Mouse (Mus musculus): Measurements from ENCODE around the gene Lypd3. TPM values are rescaled to one million over a fixed set of nuclear protein-coding genes. Genes with fewer than 3 reads are reported as not detected.

The Lypd3 gene
- polyA plus RNA-seq, 2 experiments: 0.03 TPM; not detected in 1

- TF ChIP-seq EP300 (IDR thresholded peaks at IDR 0.05; ENCODE audit: low read depth): no peak
- Histone ChIP-seq H3K27me3 (ENCODE audit: control insufficient read depth, insufficient read depth, low read length) (no peaks in the 10 kb centered on the region), H3K4me3 (ENCODE audit: insufficient read depth in 1 of 2, low read depth in 2 of 2, low read length in 2 of 2) (no peak overlapping the region), H3K36me3 (replicated peaks; ENCODE audit: control insufficient read depth, insufficient read depth, low read depth) (no peaks in the 10 kb centered on the region), H3K27ac (no peak overlapping the region), H3K4me2 (ENCODE audit: low read depth) (no peak overlapping the region), H3K4me1 (replicated peaks; ENCODE audit: control insufficient read depth in 2 of 2, insufficient read depth in 2 of 2, low read length in 1 of 2) (no peaks in the 10 kb centered on the region), H3K9me3 (ENCODE audit: control insufficient read depth, low read length) (no peaks in the 10 kb centered on the region), H3K9ac (replicated peaks) (no peak overlapping the region)
- ATAC-seq (ENCODE audit: insufficient read depth) (no peak), DNase-seq (ENCODE audit: low read depth in 3 of 3, low spot score in 3 of 3) (no peak)
- WGBS (ENCODE audit: insufficient replicate concordance): 17% methylated on average over 7 of the region's 7 CpGs
Observed at GRCm38 (mm10) chr7:24644996-24645395, 8.6 kb downstream of the Lypd3 start.

GRCm38 (mm10) chr7:24646486-24646885, 10.1 kb downstream of the Lypd3 start:
- TF ChIP-seq EP300 (IDR thresholded peaks at IDR 0.05; ENCODE audit: low read depth) (no peak), CTCF (IDR thresholded peaks at IDR 0.05; ENCODE audit: low read depth) (no peak)
- no peak for ATAC-seq (ENCODE audit: insufficient read depth)
- no peaks in the 10 kb centered on the region for H3K27me3 ChIP-seq (ENCODE audit: control insufficient read depth, insufficient read depth, low read length)
- 59% methylated on average over 7 of the region's 7 CpGs for WGBS (ENCODE audit: insufficient replicate concordance)
- no peak overlapping the region for H3K9ac ChIP-seq (replicated peaks)
- no peak overlapping the region for H3K4me2 ChIP-seq (ENCODE audit: low read depth)
- no peak overlapping the region for H3K4me3 ChIP-seq (ENCODE audit: insufficient read depth in 1 of 2, low read depth in 2 of 2, low read length in 2 of 2)
- H3K36me3 ChIP-seq (replicated peaks; ENCODE audit: control insufficient read depth, insufficient read depth, low read depth): no peaks in the 10 kb centered on the region
- H3K9me3 ChIP-seq (ENCODE audit: control insufficient read depth, low read length): no peaks in the 10 kb centered on the region
- no peaks in the 10 kb centered on the region for H3K4me1 ChIP-seq (replicated peaks; ENCODE audit: control insufficient read depth in 2 of 2, insufficient read depth in 2 of 2, low read length in 1 of 2)
- no peak for DNase-seq (ENCODE audit: low read depth in 3 of 3, low spot score in 3 of 3)
- no peak overlapping the region for H3K27ac ChIP-seq

GRCm38 (mm10) chr7:24653681-24654080, 17.3 kb downstream of the Lypd3 start:
- Histone ChIP-seq H3K9me3 (ENCODE audit: control insufficient read depth, low read length) (no peaks in the 10 kb centered on the region), H3K27ac (no peak overlapping the region), H3K4me2 (ENCODE audit: low read depth) (no peak overlapping the region), H3K27me3 (ENCODE audit: control insufficient read depth, insufficient read depth, low read length) (no peaks in the 10 kb centered on the region), H3K9ac (replicated peaks) (no peak overlapping the region), H3K4me1 (replicated peaks; ENCODE audit: control insufficient read depth in 2 of 2, insufficient read depth in 2 of 2, low read length in 1 of 2) (peaks cover 0 to 3% of the 10 kb centered on the region in 2 experiments; a peak in 1 of 4 replicates), H3K4me3 (ENCODE audit: insufficient read depth in 1 of 2, low read depth in 2 of 2, low read length in 2 of 2) (no peak overlapping the region), H3K36me3 (replicated peaks; ENCODE audit: control insufficient read depth, insufficient read depth, low read depth) (no peaks in the 10 kb centered on the region)
- ATAC-seq (ENCODE audit: insufficient read depth): no peak
- 20% methylated on average over 7 of the region's 7 CpGs for WGBS (ENCODE audit: insufficient replicate concordance)
- peak in 2 of 3 experiments; percentile 15 to 32 for DNase-seq (ENCODE audit: low read depth in 3 of 3, low spot score in 3 of 3)
- TF ChIP-seq CTCF (IDR thresholded peaks at IDR 0.05; ENCODE audit: low read depth) (peak; percentile 94), EP300 (IDR thresholded peaks at IDR 0.05; ENCODE audit: low read depth) (no peak)

- peaks cover 0 to 4% of the 10 kb centered on the region in 2 experiments; a peak in 2 of 4 replicates for H3K4me1 ChIP-seq (replicated peaks; ENCODE audit: control insufficient read depth in 2 of 2, insufficient read depth in 2 of 2, low read length in 1 of 2)
- ATAC-seq (ENCODE audit: insufficient read depth): no peak
- no peaks in the 10 kb centered on the region for H3K36me3 ChIP-seq (replicated peaks; ENCODE audit: control insufficient read depth, insufficient read depth, low read depth)
- no peaks in the 10 kb centered on the region for H3K27me3 ChIP-seq (ENCODE audit: control insufficient read depth, insufficient read depth, low read length)
- 51% methylated on average over 12 of the region's 12 CpGs for WGBS (ENCODE audit: insufficient replicate concordance)
- no peak for DNase-seq (ENCODE audit: low read depth in 3 of 3, low spot score in 3 of 3)
- H3K9me3 ChIP-seq (ENCODE audit: control insufficient read depth, low read length): no peaks in the 10 kb centered on the region
- H3K27ac ChIP-seq: no peak overlapping the region
- H3K9ac ChIP-seq (replicated peaks): no peak overlapping the region
- no peak overlapping the region for H3K4me3 ChIP-seq (ENCODE audit: insufficient read depth in 1 of 2, low read depth in 2 of 2, low read length in 2 of 2)
- H3K4me2 ChIP-seq (ENCODE audit: low read depth): no peak overlapping the region
- TF ChIP-seq CTCF (IDR thresholded peaks at IDR 0.05; ENCODE audit: low read depth) (no peak), EP300 (IDR thresholded peaks at IDR 0.05; ENCODE audit: low read depth) (no peak)
Observed at GRCm38 (mm10) chr7:24659737-24660357, 23.5 kb downstream of the Lypd3 start.

- H3K4me2 ChIP-seq (ENCODE audit: low read depth): no peak overlapping the region; the same call in 1 of the 2 replicates
- H3K9me3 ChIP-seq (ENCODE audit: control insufficient read depth, low read length): no peaks in the 10 kb centered on the region
- H3K27ac ChIP-seq: no peak overlapping the region
- H3K4me1 ChIP-seq (replicated peaks; ENCODE audit: control insufficient read depth in 2 of 2, insufficient read depth in 2 of 2, low read length in 1 of 2): peaks cover 0 to 4% of the 10 kb centered on the region in 2 experiments; a peak in 2 of 4 replicates
- DNase-seq (ENCODE audit: low read depth in 3 of 3, low spot score in 3 of 3) (no peak), ATAC-seq (ENCODE audit: insufficient read depth) (no peak)
- H3K27me3 ChIP-seq (ENCODE audit: control insufficient read depth, insufficient read depth, low read length): no peaks in the 10 kb centered on the region
- H3K4me3 ChIP-seq (ENCODE audit: insufficient read depth in 1 of 2, low read depth in 2 of 2, low read length in 2 of 2): no peak overlapping the region
- TF ChIP-seq CTCF (IDR thresholded peaks at IDR 0.05; ENCODE audit: low read depth) (no peak), EP300 (IDR thresholded peaks at IDR 0.05; ENCODE audit: low read depth) (no peak)
- H3K36me3 ChIP-seq (replicated peaks; ENCODE audit: control insufficient read depth, insufficient read depth, low read depth): no peaks in the 10 kb centered on the region
- H3K9ac ChIP-seq (replicated peaks): no peak overlapping the region
- 27% methylated on average over 17 of the region's 17 CpGs for WGBS (ENCODE audit: insufficient replicate concordance)
Observed at GRCm38 (mm10) chr7:24661118-24661904, 25.0 kb downstream of the Lypd3 start.
